Mouse (Mus musculus) CH12.LX (cell line): ENCODE measurements at regions not wholly inside any gene's neighbourhood (a gene's known extent, or its start where the extent isn't known, plus 50 kb on each side); places are given as distances from the start of the nearest gene placed in this dataset.

Source experiments
- DNase-seq: peaks from one replicate; pipeline ENCODE4 v3.0.0-alpha.2; 2013; ENCODE audit errors: extremely low read depth
- H3K27ac ChIP-seq: 2 replicates; pipeline ENCODE4 v1.5.1; 2012; ENCODE audit warnings: low read depth, mild to moderate bottlenecking, control low read depth, moderate library complexity; ENCODE audit not compliant: insufficient read depth
- H3K27me3 ChIP-seq: replicated peaks from 2 replicates; pipeline ENCODE3; 2012; ENCODE audit warnings: inconsistent platforms
- H3K36me3 ChIP-seq, 2 experiments: replicated peaks in 1 of 2; 2 replicates each; pipeline versions ENCODE3 to v1.6.1; 2012; ENCODE audit warnings: inconsistent platforms in 1 of 2, low read length in 1 of 2, mild to moderate bottlenecking in 1 of 2, mixed read lengths in 1 of 2, moderate library complexity in 1 of 2; ENCODE audit not compliant: control insufficient read depth in 1 of 2, insufficient read depth in 1 of 2
- H3K4me1 ChIP-seq, 2 experiments: 2 replicates each; pipeline ENCODE4 v1.6.1; 2012; ENCODE audit warnings: inconsistent platforms in 1 of 2, moderate library complexity in 1 of 2; ENCODE audit not compliant: insufficient read depth in 2 of 2, control insufficient read depth in 1 of 2
- H3K4me2 ChIP-seq: 2 replicates; pipeline ENCODE4 v1.6.1; 2012; ENCODE audit warnings: low read depth, mild to moderate bottlenecking, control low read depth; ENCODE audit not compliant: poor library complexity, insufficient read depth, severe bottlenecking
- H3K4me3 ChIP-seq, 3 experiments: fragments of 150-350 bp in 1 of 3; sonication (generic) in 1 of 3; replicated peaks in 1 of 3; 2 replicates each; pipeline versions ENCODE3 to v1.5.1; 2011 to 2012; ENCODE audit warnings: low read depth in 2 of 3, low read length in 2 of 3, mild to moderate bottlenecking in 2 of 3, moderate library complexity in 2 of 3, control low read depth in 1 of 3, improper control_type of control experiment in 1 of 3, inconsistent platforms in 1 of 3, mixed read lengths in 1 of 3; ENCODE audit not compliant: poor library complexity in 1 of 3
- H3K79me2 ChIP-seq: replicated peaks from 2 replicates; pipeline ENCODE4 v1.6.1; 2012; ENCODE audit warnings: mild to moderate bottlenecking, moderate library complexity; ENCODE audit not compliant: control insufficient read depth, poor library complexity, insufficient read depth, severe bottlenecking; ENCODE audit errors: extremely low read depth
- H3K9ac ChIP-seq: 2 replicates; pipeline ENCODE4 v1.6.1; 2012; ENCODE audit warnings: low read depth, mild to moderate bottlenecking, control low read depth, moderate library complexity; ENCODE audit not compliant: insufficient read depth
- H3K9me3 ChIP-seq: replicated peaks from 2 replicates; pipeline ENCODE3; 2012; ENCODE audit warnings: low read length, inconsistent platforms, mixed read lengths
- BHLHE40 ChIP-seq: IDR thresholded peaks from 2 replicates; pipeline ENCODE4 v1.6.1; 2011; ENCODE audit warnings: mild to moderate bottlenecking, low read depth, low read length, improper control_type of control experiment
- CHD1 ChIP-seq: IDR thresholded peaks from 2 replicates; pipeline ENCODE4 v1.6.1; 2012; ENCODE audit warnings: low read depth, low read length, improper control_type of control experiment, inconsistent platforms
- CHD2 ChIP-seq: IDR thresholded peaks from 2 replicates; pipeline ENCODE4 v1.6.1; 2011; ENCODE audit warnings: low read length, improper control_type of control experiment
- CTCF ChIP-seq, 2 experiments: IDR thresholded peaks in 1 of 2; conservative IDR thresholded peaks in 1 of 2; 2 replicates each; pipeline ENCODE4 v1.5.1; 2011 to 2012; ENCODE audit warnings: low read depth in 2 of 2, low read length in 2 of 2, improper control_type of control experiment in 1 of 2, inconsistent platforms in 1 of 2, mild to moderate bottlenecking in 1 of 2, moderate library complexity in 1 of 2
- E2F4 ChIP-seq: IDR thresholded peaks from 2 replicates; pipeline ENCODE4 v1.6.1; 2011; ENCODE audit warnings: low read depth, low read length, improper control_type of control experiment; ENCODE audit not compliant: insufficient replicate concordance
- ELF1 ChIP-seq: IDR thresholded peaks from 2 replicates; pipeline ENCODE4 v1.6.1; 2014; ENCODE audit warnings: low read depth, mild to moderate bottlenecking, inconsistent platforms, low read length, improper control_type of control experiment
- EP300 ChIP-seq: IDR thresholded peaks from 2 replicates; pipeline ENCODE4 v1.6.1; 2011; ENCODE audit warnings: low read length, improper control_type of control experiment
- GABPA ChIP-seq: IDR thresholded peaks from 2 replicates; pipeline ENCODE4 v1.6.1; 2012; ENCODE audit warnings: low read depth, low read length, improper control_type of control experiment, inconsistent platforms; ENCODE audit not compliant: insufficient replicate concordance
- IRF4 ChIP-seq: IDR thresholded peaks from 2 replicates; pipeline ENCODE4 v1.6.1; 2014; ENCODE audit warnings: low read depth, mild to moderate bottlenecking, inconsistent platforms, low read length, improper control_type of control experiment
- JUND ChIP-seq: conservative IDR thresholded peaks from 2 replicates; pipeline ENCODE4 v1.6.1; 2011; ENCODE audit warnings: low read depth, low read length, improper control_type of control experiment
- KAT2A ChIP-seq: IDR thresholded peaks from 2 replicates; pipeline ENCODE4 v1.6.1; 2012; ENCODE audit warnings: low read length, improper control_type of control experiment, inconsistent platforms; ENCODE audit not compliant: insufficient replicate concordance
- MYC ChIP-seq: IDR thresholded peaks from 2 replicates; pipeline ENCODE4 v1.6.1; 2011; ENCODE audit warnings: low read depth, mild to moderate bottlenecking, improper control_type of control experiment, low read length
- NRF1 ChIP-seq: IDR thresholded peaks from 2 replicates; pipeline ENCODE4 v1.6.1; 2014; ENCODE audit warnings: low read depth, mild to moderate bottlenecking, inconsistent platforms, low read length, improper control_type of control experiment, moderate library complexity
- POLR2AphosphoS2 ChIP-seq: IDR thresholded peaks from 2 replicates; pipeline ENCODE4 v1.6.1; 2011; ENCODE audit warnings: low read depth, low read length, improper control_type of control experiment
- RAD21 ChIP-seq: IDR thresholded peaks from 2 replicates; pipeline ENCODE4 v1.6.1; 2011; ENCODE audit warnings: low read depth, mild to moderate bottlenecking, low read length, improper control_type of control experiment, moderate library complexity
- RCOR1 ChIP-seq: conservative IDR thresholded peaks from 2 replicates; pipeline ENCODE4 v1.6.1; 2012; ENCODE audit warnings: low read depth, mild to moderate bottlenecking, inconsistent platforms, low read length, improper control_type of control experiment
- SMC3 ChIP-seq: IDR thresholded peaks from 2 replicates; pipeline ENCODE4 v1.6.1; 2011; ENCODE audit warnings: low read depth, low read length, improper control_type of control experiment
- TCF12 ChIP-seq: IDR thresholded peaks from 2 replicates; pipeline ENCODE4 v1.6.1; 2014; ENCODE audit warnings: low read depth, mild to moderate bottlenecking, inconsistent platforms, low read length, improper control_type of control experiment
- USF1 ChIP-seq: IDR thresholded peaks from 2 replicates; pipeline ENCODE4 v1.6.1; 2014; ENCODE audit warnings: low read depth, mild to moderate bottlenecking, inconsistent platforms, low read length, improper control_type of control experiment
- USF2 ChIP-seq: conservative IDR thresholded peaks from 2 replicates; pipeline ENCODE4 v1.6.1; 2011; ENCODE audit warnings: low read depth, low read length, improper control_type of control experiment
- ZKSCAN1 ChIP-seq: IDR thresholded peaks from 2 replicates; pipeline ENCODE4 v1.6.1; 2012; ENCODE audit warnings: low read depth, inconsistent platforms, low read length, improper control_type of control experiment, borderline replicate concordance
- ZMIZ1 ChIP-seq: IDR thresholded peaks from 2 replicates; pipeline ENCODE4 v1.6.1; 2012; ENCODE audit warnings: low read depth, mild to moderate bottlenecking, inconsistent platforms, low read length, improper control_type of control experiment
- ZNF384 ChIP-seq: IDR thresholded peaks from 2 replicates; pipeline ENCODE4 v1.6.1; 2012; ENCODE audit warnings: low read depth, low read length, improper control_type of control experiment, inconsistent platforms
- dilution Hi-C: fragments of 300-500 bp; cut with MboI; formaldehyde crosslinking; loops from 2 replicates; pipeline ENCODE4 v1.14.3; 2020; ENCODE audit warnings: low sequenced_read_pairs; ENCODE audit not compliant: extremely low pct_unique_long_range_greater_than_20kb, extremely low pct_ligation_motif_present
- in situ Hi-C: fragments of 300-500 bp; cut with MboI; formaldehyde crosslinking; loops from 3 replicates; pipeline ENCODE4 v1.14.3; 2019; ENCODE audit warnings: low sequenced_read_pairs, low pct_ligation_motif_present, low pct_unique_long_range_greater_than_20kb, mixed read lengths

GRCm38 (mm10) chr4:105527316-105527715, 262.4 kb upstream of the Gm12728 start:
- dilution Hi-C loops: no loop called here
- Histone ChIP-seq H3K9ac (no peak overlapping the region), H3K27ac (no peak overlapping the region), H3K4me1 (no peaks in the 10 kb centered on the region), H3K79me2 (no peaks in the 10 kb centered on the region), H3K36me3 (no peaks in the 10 kb centered on the region), H3K4me2 (no peak overlapping the region), H3K27me3 (peaks cover 15% of the 10 kb centered on the region), H3K9me3 (no peaks in the 10 kb centered on the region), H3K4me3 (no peak overlapping the region)
- in situ Hi-C loops: no loop called here
- TF ChIP-seq JUND (no peak), E2F4 (no peak), BHLHE40 (no peak), NRF1 (no peak), RAD21 (no peak), CHD1 (no peak), CTCF (conservative IDR thresholded peaks at IDR 0.05 in 1 of 2, IDR thresholded peaks at IDR 0.05 in 1 of 2; ENCODE audit: low read depth in 2 of 2, low read length in 2 of 2) (no peak), ZKSCAN1 (no peak), POLR2AphosphoS2 (no peak), RCOR1 (no peak), ZNF384 (no peak)
- no peak for DNase-seq

GRCm38 (mm10) chr4:105531651-105532425, 257.8 kb upstream of the Gm12728 start:
- no peak overlapping the region for H3K27ac ChIP-seq
- DNase-seq: no peak

More at GRCm38 (mm10) chr4:105531651-105532425, 257.8 kb upstream of the Gm12728 start:
- Histone ChIP-seq H3K9ac (no peak overlapping the region), H3K79me2 (no peaks in the 10 kb centered on the region), H3K4me2 (no peak overlapping the region), H3K9me3 (no peaks in the 10 kb centered on the region), H3K4me1 (no peaks in the 10 kb centered on the region), H3K27me3 (peaks cover 21% of the 10 kb centered on the region), H3K4me3 (no peak overlapping the region), H3K36me3 (no peaks in the 10 kb centered on the region)
- TF ChIP-seq NRF1 (no peak), ZNF384 (no peak), USF1 (no peak), TCF12 (no peak), JUND (no peak), IRF4 (no peak), GABPA (no peak), ZMIZ1 (no peak), E2F4 (no peak), RAD21 (no peak), KAT2A (no peak), EP300 (no peak), CHD1 (no peak), ELF1 (no peak), SMC3 (no peak), MYC (no peak), USF2 (no peak), CHD2 (no peak)
- dilution Hi-C loops (no loop called here), in situ Hi-C loops (no loop called here)
